Mouse (Mus musculus) CH12.LX (cell line): Measurements from ENCODE around the gene Ldlr. TPM values are rescaled to one million over a fixed set of nuclear protein-coding genes. Genes with fewer than 3 reads are reported as not detected.
"Not testable (repeated sequence)": the region's sequence is repeated elsewhere in the genome, so short reads cannot be mapped to it uniquely, and the experiment has no call there.

Experiments
- DNase-seq: peaks from one replicate; pipeline ENCODE4 v3.0.0-alpha.2; 2013; ENCODE audit errors: extremely low read depth
- H3K27ac ChIP-seq: 2 replicates; pipeline ENCODE4 v1.5.1; 2012; ENCODE audit warnings: low read depth, mild to moderate bottlenecking, control low read depth, moderate library complexity; ENCODE audit not compliant: insufficient read depth
- H3K27me3 ChIP-seq: replicated peaks from 2 replicates; pipeline ENCODE3; 2012; ENCODE audit warnings: inconsistent platforms
- H3K36me3 ChIP-seq, 2 experiments: replicated peaks in 1 of 2; 2 replicates each; pipeline versions ENCODE3 to v1.6.1; 2012; ENCODE audit warnings: inconsistent platforms in 1 of 2, low read length in 1 of 2, mild to moderate bottlenecking in 1 of 2, mixed read lengths in 1 of 2, moderate library complexity in 1 of 2; ENCODE audit not compliant: control insufficient read depth in 1 of 2, insufficient read depth in 1 of 2
- H3K4me1 ChIP-seq, 2 experiments: 2 replicates each; pipeline ENCODE4 v1.6.1; 2012; ENCODE audit warnings: inconsistent platforms in 1 of 2, moderate library complexity in 1 of 2; ENCODE audit not compliant: insufficient read depth in 2 of 2, control insufficient read depth in 1 of 2
- H3K4me2 ChIP-seq: 2 replicates; pipeline ENCODE4 v1.6.1; 2012; ENCODE audit warnings: low read depth, mild to moderate bottlenecking, control low read depth; ENCODE audit not compliant: poor library complexity, insufficient read depth, severe bottlenecking
- H3K4me3 ChIP-seq, 3 experiments: fragments of 150-350 bp in 1 of 3; sonication (generic) in 1 of 3; replicated peaks in 1 of 3; 2 replicates each; pipeline versions ENCODE3 to v1.5.1; 2011 to 2012; ENCODE audit warnings: low read depth in 2 of 3, low read length in 2 of 3, mild to moderate bottlenecking in 2 of 3, moderate library complexity in 2 of 3, control low read depth in 1 of 3, improper control_type of control experiment in 1 of 3, inconsistent platforms in 1 of 3, mixed read lengths in 1 of 3; ENCODE audit not compliant: poor library complexity in 1 of 3
- H3K79me2 ChIP-seq: replicated peaks from 2 replicates; pipeline ENCODE4 v1.6.1; 2012; ENCODE audit warnings: mild to moderate bottlenecking, moderate library complexity; ENCODE audit not compliant: control insufficient read depth, poor library complexity, insufficient read depth, severe bottlenecking; ENCODE audit errors: extremely low read depth
- H3K9ac ChIP-seq: 2 replicates; pipeline ENCODE4 v1.6.1; 2012; ENCODE audit warnings: low read depth, mild to moderate bottlenecking, control low read depth, moderate library complexity; ENCODE audit not compliant: insufficient read depth
- H3K9me3 ChIP-seq: replicated peaks from 2 replicates; pipeline ENCODE3; 2012; ENCODE audit warnings: low read length, inconsistent platforms, mixed read lengths
- BHLHE40 ChIP-seq: IDR thresholded peaks from 2 replicates; pipeline ENCODE4 v1.6.1; 2011; ENCODE audit warnings: mild to moderate bottlenecking, low read depth, low read length, improper control_type of control experiment
- CHD2 ChIP-seq: IDR thresholded peaks from 2 replicates; pipeline ENCODE4 v1.6.1; 2011; ENCODE audit warnings: low read length, improper control_type of control experiment
- ELF1 ChIP-seq: IDR thresholded peaks from 2 replicates; pipeline ENCODE4 v1.6.1; 2014; ENCODE audit warnings: low read depth, mild to moderate bottlenecking, inconsistent platforms, low read length, improper control_type of control experiment
- EP300 ChIP-seq: IDR thresholded peaks from 2 replicates; pipeline ENCODE4 v1.6.1; 2011; ENCODE audit warnings: low read length, improper control_type of control experiment
- ETS1 ChIP-seq: conservative IDR thresholded peaks from 2 replicates; pipeline ENCODE4 v1.6.1; 2012; ENCODE audit warnings: low read depth, mild to moderate bottlenecking, inconsistent platforms, low read length, improper control_type of control experiment, moderate library complexity
- IRF4 ChIP-seq: IDR thresholded peaks from 2 replicates; pipeline ENCODE4 v1.6.1; 2014; ENCODE audit warnings: low read depth, mild to moderate bottlenecking, inconsistent platforms, low read length, improper control_type of control experiment
- MAFK ChIP-seq: IDR thresholded peaks from 2 replicates; pipeline ENCODE4 v1.6.1; 2011; ENCODE audit warnings: low read length, improper control_type of control experiment; ENCODE audit not compliant: insufficient replicate concordance
- MAZ ChIP-seq: IDR thresholded peaks from 2 replicates; pipeline ENCODE4 v1.6.1; 2012; ENCODE audit warnings: low read depth, mild to moderate bottlenecking, inconsistent platforms, low read length, improper control_type of control experiment, moderate library complexity
- NELFE ChIP-seq: IDR thresholded peaks from 2 replicates; pipeline ENCODE4 v1.6.1; 2011; ENCODE audit warnings: low read depth, low read length, improper control_type of control experiment
- PAX5 ChIP-seq: IDR thresholded peaks from 2 replicates; pipeline ENCODE4 v1.6.1; 2012; ENCODE audit warnings: low read length, inconsistent platforms, mixed read lengths
- POLR2AphosphoS2 ChIP-seq: IDR thresholded peaks from 2 replicates; pipeline ENCODE4 v1.6.1; 2011; ENCODE audit warnings: low read depth, low read length, improper control_type of control experiment
- RCOR1 ChIP-seq: conservative IDR thresholded peaks from 2 replicates; pipeline ENCODE4 v1.6.1; 2012; ENCODE audit warnings: low read depth, mild to moderate bottlenecking, inconsistent platforms, low read length, improper control_type of control experiment
- SMC3 ChIP-seq: IDR thresholded peaks from 2 replicates; pipeline ENCODE4 v1.6.1; 2011; ENCODE audit warnings: low read depth, low read length, improper control_type of control experiment
- USF2 ChIP-seq: conservative IDR thresholded peaks from 2 replicates; pipeline ENCODE4 v1.6.1; 2011; ENCODE audit warnings: low read depth, low read length, improper control_type of control experiment
- ZC3H11A ChIP-seq: IDR thresholded peaks from 2 replicates; pipeline ENCODE4 v1.6.1; 2012; ENCODE audit warnings: low read depth, mild to moderate bottlenecking, inconsistent platforms, low read length, improper control_type of control experiment
- dilution Hi-C: fragments of 300-500 bp; cut with MboI; formaldehyde crosslinking; loops from 2 replicates; pipeline ENCODE4 v1.14.3; 2020; ENCODE audit warnings: low sequenced_read_pairs; ENCODE audit not compliant: extremely low pct_unique_long_range_greater_than_20kb, extremely low pct_ligation_motif_present
- in situ Hi-C: fragments of 300-500 bp; cut with MboI; formaldehyde crosslinking; loops from 3 replicates; pipeline ENCODE4 v1.14.3; 2019; ENCODE audit warnings: low sequenced_read_pairs, low pct_ligation_motif_present, low pct_unique_long_range_greater_than_20kb, mixed read lengths
- polyA plus RNA-seq: library from polyadenylated mRNA; unstranded; fragments of >175 nt; gene quantifications from 2 replicates; pipeline ENCODE4 v1.2.1, GENCODE M21; 2012; ENCODE audit warnings: low read depth; ENCODE audit not compliant: insufficient read length
- total RNA-seq, 2 experiments: library from RNA; depleted of rRNA; stranded (reverse); fragments of 300-350 nt in 1 of 2; fragments of >200 nt in 1 of 2; gene quantifications; 2 replicates each; pipeline ENCODE4 v1.2.3; 2012 to 2014

Ldlr gene
- total and polyA plus RNA-seq, 3 experiments: 24.0 to 34.7 (median 24.9) TPM

GRCm38 (mm10) chr9:21781657-21782468 is 58.6 kb downstream of the Ldlr start:
- dilution Hi-C loops (no loop called here), in situ Hi-C loops (no loop called here)
- no peak overlapping the region for H3K9ac ChIP-seq
- no peak overlapping the region for H3K4me2 ChIP-seq
- no peak overlapping the region for H3K4me3 ChIP-seq
- no peaks in the 10 kb centered on the region for H3K79me2 ChIP-seq
- TF ChIP-seq IRF4: no peak
- no peak for TF ChIP-seq ETS1
- TF ChIP-seq SMC3: no peak
- no peak for TF ChIP-seq PAX5
- TF ChIP-seq RCOR1: no peak
- no peaks in the 10 kb centered on the region for H3K36me3 ChIP-seq
- no peaks in the 10 kb centered on the region for H3K4me1 ChIP-seq
- H3K9me3 ChIP-seq: no peaks in the 10 kb centered on the region
- no peak overlapping the region for H3K27ac ChIP-seq
- no peak for DNase-seq
- no peaks in the 10 kb centered on the region for H3K27me3 ChIP-seq

DNA sequence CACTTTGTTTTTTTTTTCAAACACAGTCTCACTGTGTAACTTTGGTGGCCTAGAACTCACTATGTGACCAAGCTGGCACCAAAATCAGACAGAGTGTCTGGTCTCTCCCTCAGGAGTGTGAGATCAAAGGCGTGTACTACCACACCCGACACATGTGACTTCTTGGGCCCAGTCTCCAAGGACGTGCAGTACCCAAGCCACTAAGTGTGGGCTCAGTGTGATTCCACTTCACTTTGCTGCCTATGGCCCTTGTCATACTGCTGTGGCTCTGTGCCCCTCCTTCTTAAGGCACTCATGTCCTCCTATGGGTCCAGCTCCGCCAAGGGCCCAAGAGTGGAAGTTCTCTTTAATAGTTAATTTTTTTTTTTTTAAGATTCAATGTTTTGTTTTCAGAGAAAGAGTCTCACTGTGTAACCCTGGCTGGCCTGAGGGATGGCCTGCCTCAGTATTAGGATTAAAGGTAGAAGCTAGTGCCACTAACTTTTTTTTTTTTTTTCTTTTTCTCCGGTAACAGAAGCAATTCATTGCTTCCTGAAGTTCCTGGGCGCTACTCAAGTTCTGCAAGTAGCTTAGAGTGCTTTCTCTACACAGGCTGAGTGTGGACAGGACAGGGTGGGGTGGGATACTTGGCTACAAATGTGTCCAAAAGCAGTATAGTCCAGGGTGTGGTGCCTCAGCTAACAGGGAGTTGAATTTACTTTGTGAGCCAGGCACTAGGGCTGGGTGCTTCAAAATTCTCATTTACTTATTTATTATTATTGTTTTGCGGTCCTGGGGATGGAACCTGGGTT is 61.4 kb downstream of the Ldlr start:
- Histone ChIP-seq H3K4me2 (no peak overlapping the region), H3K9me3 (no peaks in the 10 kb centered on the region), H3K4me3 (no peak overlapping the region), H3K27me3 (no peaks in the 10 kb centered on the region), H3K36me3 (no peaks in the 10 kb centered on the region), H3K4me1 (no peaks in the 10 kb centered on the region), H3K79me2 (no peaks in the 10 kb centered on the region), H3K9ac (no peak overlapping the region), H3K27ac (no peak overlapping the region)
- TF ChIP-seq MAFK (no peak), BHLHE40 (no peak), USF2 (no peak), SMC3 (no peak), PAX5 (no peak), EP300 (no peak), POLR2AphosphoS2 (no peak), ZC3H11A (no peak), CHD2 (no peak), NELFE (no peak), MAZ (no peak), ELF1 (no peak)
- dilution Hi-C loops (no loop called here), in situ Hi-C loops (no loop called here)
- no peak for DNase-seq

DNA sequence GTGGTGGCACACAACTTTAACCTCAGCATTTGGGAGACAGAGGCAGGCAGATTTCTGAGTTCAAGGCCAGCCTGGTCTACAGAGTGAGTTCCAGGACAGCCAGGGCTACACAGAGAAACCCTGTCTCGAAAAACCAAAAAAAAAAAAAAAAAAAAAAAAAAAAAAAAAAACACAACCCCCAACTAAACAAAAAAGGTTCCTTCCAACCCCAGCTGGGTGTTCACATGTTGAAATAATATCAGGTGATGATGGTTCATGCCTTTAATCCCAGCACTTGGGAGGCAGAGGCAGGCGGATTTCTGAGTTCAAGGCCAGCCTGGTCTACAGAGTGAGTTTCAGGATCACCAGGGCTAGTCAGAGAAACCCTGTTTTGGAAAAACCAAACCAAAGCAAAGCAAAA is 63.0 kb downstream of the Ldlr start:
- H3K27ac ChIP-seq, dilution Hi-C loops, H3K9ac ChIP-seq, H3K9me3 ChIP-seq, H3K79me2 ChIP-seq, DNase-seq, H3K36me3 ChIP-seq, H3K4me1 ChIP-seq, H3K27me3 ChIP-seq, H3K4me3 ChIP-seq, in situ Hi-C loops, H3K4me2 ChIP-seq: not testable (repeated sequence)
